Mouse (Mus musculus) midbrain, embryonic 14.5 days (tissue): ENCODE measurements at regions not wholly inside any gene's neighbourhood (a gene's known extent, or its start where the extent isn't known, plus 50 kb on each side); places are given as distances from the start of the nearest gene placed in this dataset.

Experiments
- ATAC-seq: fragments of 200-750 bp; cut with Nextera tagmentation; 2 replicates; pipeline ENCODE4 v1.8.0; 2017; ENCODE audit warnings: moderate number of reproducible peaks, moderate library complexity; ENCODE audit not compliant: low FRiP score, low TSS enrichment
- DNase-seq: peaks from one replicate; pipeline ENCODE4 v3.0.0-alpha.2; 2015
- H3K27ac ChIP-seq: fragments of 300-500 bp; sonication (generic); replicated peaks from 2 replicates; pipeline ENCODE4 v1.5.1; 2014; ENCODE audit warnings: mild to moderate bottlenecking, low read depth, low read length, moderate library complexity
- H3K27me3 ChIP-seq: fragments of 300-500 bp; sonication (generic); 2 replicates; pipeline ENCODE4 v1.6.1; 2014; ENCODE audit warnings: low read length, control low read depth, mixed read lengths; ENCODE audit not compliant: control insufficient read depth, insufficient read depth
- H3K36me3 ChIP-seq: fragments of 300-500 bp; sonication (generic); 2 replicates; pipeline ENCODE4 v1.6.1; 2014; ENCODE audit warnings: low read length, control low read depth; ENCODE audit not compliant: control insufficient read depth, insufficient read depth
- H3K4me1 ChIP-seq: fragments of 300-500 bp; sonication (generic); 2 replicates; pipeline ENCODE4 v1.6.1; 2014; ENCODE audit warnings: mild to moderate bottlenecking, antibody characterized with exemption, low read length, control low read depth; ENCODE audit not compliant: control insufficient read depth, insufficient read depth
- H3K4me2 ChIP-seq: fragments of 300-500 bp; sonication (generic); 2 replicates; pipeline ENCODE4 v1.6.1; 2014; ENCODE audit warnings: mild to moderate bottlenecking, low read length, moderate library complexity
- H3K4me3 ChIP-seq: fragments of 300-500 bp; sonication (generic); replicated peaks from 2 replicates; pipeline ENCODE4 v1.5.1; 2014; ENCODE audit warnings: low read depth, low read length
- H3K9ac ChIP-seq: fragments of 300-500 bp; sonication (generic); replicated peaks from 2 replicates; pipeline ENCODE4 v1.6.1; 2014; ENCODE audit warnings: mild to moderate bottlenecking, low read length, moderate library complexity
- H3K9me3 ChIP-seq: fragments of 300-500 bp; sonication (generic); 2 replicates; pipeline ENCODE4 v1.6.1; 2016; ENCODE audit warnings: low read length, control low read depth, mixed read lengths; ENCODE audit not compliant: control insufficient read depth
- WGBS: fragments of 180-500 bp; shearing (Covaris S2); extraction: QIAGEN DNeasy Blood & Tissue Kit; methylation state at CpG from one replicate; pipeline ENCODE4 v1.1.7; 2014; 5-methylcytosine and 5-hydroxymethylcytosine counted together

- ATAC-seq (peak; percentile 80; the same call in 1 of the 2 replicates), DNase-seq (peak; percentile 92)
- Histone ChIP-seq H3K27me3 (no peaks in the 10 kb centered on the region), H3K9ac (peak overlapping the region; percentile 41; the same call in 1 of the 2 replicates), H3K4me1 (0 out of 2 replicates have a peak, but pooled peaks cover 3% of the 10 kb centered on the region), H3K4me3 (0 out of 2 replicates have a peak overlapping the region, but pooled peaks have one; percentile 13), H3K9me3 (no peaks in the 10 kb centered on the region), H3K36me3 (no peaks in the 10 kb centered on the region), H3K4me2 (peak overlapping the region; percentile 46), H3K27ac (peak overlapping the region; percentile 88)
- 23% methylated on average over 16 of the region's 16 CpGs for WGBS
Measured at GRCm38 (mm10) chr3:134629166-134630134, 199.4 kb upstream of the Tacr3 start.

GRCm38 (mm10) chr3:134630135-134630516 lies 198.7 kb upstream of the Tacr3 start:
- Histone ChIP-seq H3K9ac (no peak overlapping the region), H3K27ac (no peak overlapping the region), H3K4me2 (peak overlapping the region; percentile 46), H3K4me1 (0 out of 2 replicates have a peak, but pooled peaks cover 3% of the 10 kb centered on the region), H3K4me3 (no peak overlapping the region), H3K36me3 (no peaks in the 10 kb centered on the region), H3K27me3 (no peaks in the 10 kb centered on the region), H3K9me3 (no peaks in the 10 kb centered on the region)
- WGBS = 43% methylated on average over 9 of the region's 9 CpGs
- DNase-seq (no peak), ATAC-seq (peak; percentile 29; the same call in 1 of the 2 replicates)

GRCm38 (mm10) chr3:134648727-134649445 lies 179.9 kb upstream of the Tacr3 start:
- Histone ChIP-seq H3K4me1 (no peaks in the 10 kb centered on the region), H3K4me3 (no peak overlapping the region), H3K27ac (no peak overlapping the region), H3K36me3 (no peaks in the 10 kb centered on the region), H3K27me3 (no peaks in the 10 kb centered on the region), H3K4me2 (no peak overlapping the region), H3K9me3 (no peaks in the 10 kb centered on the region), H3K9ac (no peak overlapping the region)
- ATAC-seq = peak; percentile 31; the same call in 1 of the 2 replicates
- peak; percentile 83 for DNase-seq
- 42% methylated on average over 3 of the region's 3 CpGs for WGBS

GRCm38 (mm10) chr3:134654051-134654450 lies 174.8 kb upstream of the Tacr3 start:
- H3K9ac ChIP-seq = no peak overlapping the region
- H3K36me3 ChIP-seq = no peaks in the 10 kb centered on the region
- H3K27ac ChIP-seq = no peak overlapping the region
- H3K9me3 ChIP-seq = no peaks in the 10 kb centered on the region
- no peak overlapping the region for H3K4me3 ChIP-seq
- ATAC-seq = no peak; the same call in 1 of the 2 replicates
- H3K4me1 ChIP-seq = no peaks in the 10 kb centered on the region
- no peaks in the 10 kb centered on the region for H3K27me3 ChIP-seq
- WGBS = 36% methylated on average over 4 of the region's 4 CpGs
- peak; percentile 83 for DNase-seq
- H3K4me2 ChIP-seq = no peak overlapping the region

GRCm38 (mm10) chr3:134694893-134695292 lies 133.9 kb upstream of the Tacr3 start:
- Histone ChIP-seq H3K4me1 (no peaks in the 10 kb centered on the region), H3K9me3 (no peaks in the 10 kb centered on the region), H3K27ac (no peak overlapping the region), H3K36me3 (no peaks in the 10 kb centered on the region), H3K9ac (no peak overlapping the region), H3K27me3 (no peaks in the 10 kb centered on the region), H3K4me2 (no peak overlapping the region), H3K4me3 (no peak overlapping the region)
- ATAC-seq (0 out of 2 replicates have a peak, but pooled peaks have one; percentile 27), DNase-seq (peak; percentile 36)
- WGBS = 83% methylated on average over 2 of the region's 2 CpGs

- Histone ChIP-seq H3K27me3 (no peaks in the 10 kb centered on the region), H3K4me1 (no peaks in the 10 kb centered on the region), H3K36me3 (no peaks in the 10 kb centered on the region), H3K9me3 (no peaks in the 10 kb centered on the region), H3K4me3 (no peak overlapping the region), H3K27ac (no peak overlapping the region), H3K4me2 (no peak overlapping the region), H3K9ac (no peak overlapping the region)
- ATAC-seq (no peak), DNase-seq (peak; percentile 7)
- WGBS = 39% methylated on average over 2 of the region's 2 CpGs
Measured at GRCm38 (mm10) chr3:134718620-134719019, 110.2 kb upstream of the Tacr3 start.

GRCm38 (mm10) chr3:134735684-134736083 lies 93.1 kb upstream of the Tacr3 start:
- no peak for ATAC-seq
- no peak overlapping the region for H3K27ac ChIP-seq
- H3K4me1 ChIP-seq = no peaks in the 10 kb centered on the region
- no peaks in the 10 kb centered on the region for H3K36me3 ChIP-seq
- H3K9ac ChIP-seq = no peak overlapping the region
- H3K9me3 ChIP-seq = no peaks in the 10 kb centered on the region
- no peak for DNase-seq
- no peak overlapping the region for H3K4me2 ChIP-seq
- H3K27me3 ChIP-seq = no peaks in the 10 kb centered on the region
- no peak overlapping the region for H3K4me3 ChIP-seq
- 87% methylated on average over 1 of the region's 1 CpGs for WGBS

- ATAC-seq (no peak), DNase-seq (no peak)
- Histone ChIP-seq H3K4me1 (no peaks in the 10 kb centered on the region), H3K4me3 (no peak overlapping the region), H3K27me3 (no peaks in the 10 kb centered on the region), H3K9me3 (no peaks in the 10 kb centered on the region), H3K4me2 (no peak overlapping the region), H3K36me3 (no peaks in the 10 kb centered on the region), H3K27ac (no peak overlapping the region), H3K9ac (no peak overlapping the region)
- 100% methylated on average over 1 of the region's 1 CpGs for WGBS
Measured at GRCm38 (mm10) chr3:134761108-134761507, 67.7 kb upstream of the Tacr3 start.
